Mouse (Mus musculus) E14TG2a.4 (cell line): Measurements from ENCODE around the gene Tex29.

ENCODE experiments used
- CTCF ChIP-seq: conservative IDR thresholded peaks from 2 replicates; pipeline ENCODE4 v1.5.1; 2014; ENCODE audit warnings: low read length
- POU5F1 ChIP-seq: IDR thresholded peaks from 2 replicates; pipeline ENCODE4 v1.6.1; 2014; ENCODE audit warnings: low read length, borderline replicate concordance

- TF ChIP-seq CTCF (no peak), POU5F1 (no peak)
Observed at GRCm38 (mm10) chr8:11886824-11887223, 46.5 kb downstream of the Tex29 start.
